Mouse (Mus musculus): ENCODE results near the gene Cherp.

DNA sequence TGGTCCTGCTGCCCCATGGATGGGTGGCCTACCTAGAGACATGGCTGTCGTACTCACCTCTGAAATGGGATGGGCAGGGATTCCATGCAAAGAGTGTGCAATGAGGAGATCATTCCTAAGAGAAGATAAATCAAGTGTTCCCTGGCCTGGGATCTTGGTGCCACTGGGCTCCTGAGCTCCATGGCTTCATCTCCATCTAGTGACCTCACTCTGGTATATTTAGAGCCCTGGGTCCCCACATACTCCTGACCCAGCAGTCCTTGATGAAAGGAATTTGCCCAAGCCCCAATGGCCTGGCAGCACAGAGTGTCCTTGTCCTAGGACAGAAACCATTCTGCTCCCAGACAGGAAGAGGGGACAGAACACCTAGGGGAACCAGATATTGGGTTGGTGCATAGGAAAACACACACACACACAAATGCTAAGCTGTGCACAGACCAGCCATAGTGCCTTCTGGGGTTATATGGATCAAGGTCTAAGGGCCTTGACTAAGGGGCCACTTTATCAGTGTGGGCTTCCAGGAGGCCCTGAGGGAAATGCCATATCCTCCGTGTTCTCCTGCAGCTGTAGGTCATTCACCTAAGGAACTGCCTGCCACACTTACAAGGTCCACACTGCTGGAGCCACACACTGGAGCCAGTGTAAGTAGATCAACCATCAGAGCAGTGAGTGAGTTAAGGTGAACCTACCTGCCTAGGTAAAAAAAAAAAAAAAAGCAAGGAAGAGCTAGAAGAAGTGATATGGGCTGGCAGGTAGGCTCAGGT lies 24.7 kb upstream of the Cherp start:
- TF ChIP-seq POLR2A (IDR thresholded peaks at IDR 0.05; ENCODE audit: borderline replicate concordance, extremely low read depth, low read depth, low read length) (no peak), CTCF (IDR thresholded peaks at IDR 0.05; ENCODE audit: insufficient read depth, low read length) (no peak)
